Comparison of ENCODE assay signal across 17 mouse cellular contexts in genomic region chr17:35354071-35354470, GRCm38 (mm10). TPM values are rescaled to one million over a fixed set of nuclear protein-coding genes. Genes with fewer than 3 reads are reported as not detected.
DNase-seq lines count a peak whose midpoint lies in the region.
"Had no signal": no experiment of that assay in that cellular context is flagged by ENCODE, and none has a peak within 500 bp of the region (broad histone marks: within the 10 kb centered on the region; RNA-seq: fewer than 3 reads in every experiment).

No protein-coding gene starts in this region.

- peak; percentile 55 for DNase-seq in heart, adult 11 months
- DNase-seq in heart, adult 18-20 months = no peak
- DNase-seq in CD4-positive helper T cell, adult 2 months (ENCODE audit: low read depth, low spot score) = peak; percentile 51
- peak; percentile 24 for DNase-seq in T-cell, adult 2 months (ENCODE audit: low spot score)
- DNase-seq in naive thymus-derived CD4-positive, alpha-beta T cell, adult 2 months (ENCODE audit: low read depth) = peak; percentile 44
- no peak for DNase-seq in kidney, adult 8-10 months
- no peak for DNase-seq in urinary bladder, postnatal 4 days (ENCODE audit: low spot score in 2 of 2)
- DNase-seq: adrenal gland, adult 2 months; adrenal gland, postnatal 14 days; cerebellum, adult 11 months; cerebellum, adult 2 months; cerebellum, adult 9-11 months; cerebellum, postnatal 25 days; gastrocnemius, postnatal 25 days had no signal

RNA-seq across cellular contexts. Expression of gene H2-Q2, which starts 12.0 kb away (rescaled TPM):
- 1 to 10 TPM; 1.7 TPM for total RNA-seq in heart, adult 18-20 months (2021)
- total RNA-seq: common myeloid progenitor, adult 5-6 weeks; hematopoietic stem cell, adult 5-6 weeks had no signal

RNA-seq across cellular contexts. Expression of gene H2-Q4, which starts 25.3 kb away (rescaled TPM):
- total RNA-seq in heart, adult 18-20 months (2021) = 10 to 100 TPM; 18.7 to 54.0 TPM

RNA-seq across cellular contexts. Expression of gene H2-Q1, which starts 33.9 kb away (rescaled TPM):
- 1 to 10 TPM; 2.6 to 3.9 TPM for total RNA-seq in heart, adult 18-20 months (2021)
- total RNA-seq: ES-E14 had no signal

Comparison
In these comparisons a context has a peak if more than half of its experiments do, and no peak if none do; other contexts are left out.
1. DNase-seq: peak in heart, adult 11 months (single experiment), CD4-positive helper T cell, adult 2 months (single experiment), T-cell, adult 2 months (single experiment) and naive thymus-derived CD4-positive, alpha-beta T cell, adult 2 months (single experiment); none in heart, adult 18-20 months (0 of 2), kidney, adult 8-10 months (0 of 2) and urinary bladder, postnatal 4 days (0 of 2).